Mouse (Mus musculus) myocyte (in vitro differentiated cells): ENCODE data around the gene Cfap61.

ENCODE experiments used
- POLR2A ChIP-seq: IDR thresholded peaks from one replicate; pipeline ENCODE4 v1.6.1; 2011; ENCODE audit warnings: low read depth, mild to moderate bottlenecking, control low read depth, moderate library complexity; ENCODE audit not compliant: insufficient read length
- USF1 ChIP-seq: IDR thresholded peaks from one replicate; pipeline ENCODE4 v1.6.1; 2011; ENCODE audit warnings: low read depth, mild to moderate bottlenecking, control low read depth, moderate library complexity

DNA sequence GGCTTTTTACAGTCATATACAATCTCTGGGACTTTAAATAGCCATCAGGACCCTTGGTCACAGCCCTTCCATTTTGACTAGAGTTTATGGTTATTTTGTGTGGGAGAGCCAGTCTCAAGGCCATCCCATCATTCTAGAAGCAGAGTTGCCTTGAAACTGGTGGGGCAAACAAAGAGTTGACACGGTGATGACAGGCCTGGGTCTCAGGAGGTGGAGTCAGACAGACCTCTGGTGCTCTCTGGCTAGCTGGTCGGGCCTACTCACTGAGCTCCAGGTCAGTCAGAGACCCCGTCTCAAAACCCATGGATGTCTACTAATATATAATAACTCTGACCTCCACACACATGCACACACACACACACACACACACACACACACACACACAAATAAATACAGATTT, 206.1 kb downstream of the Cfap61 start:
- TF ChIP-seq POLR2A (no peak), USF1 (no peak)
